Mouse (Mus musculus) lung, adult 2 months (tissue): ENCODE results near the gene Gm7849.
"Not testable (repeated sequence)": the region's sequence is repeated elsewhere in the genome, so short reads cannot be mapped to it uniquely, and the experiment has no call there.

Experiments used
- CTCF ChIP-seq: fragments of 200-500 bp; IDR thresholded peaks from 2 replicates; pipeline ENCODE4 v1.5.1; 2011; ENCODE audit warnings: mild to moderate bottlenecking, low read length, control low read depth; ENCODE audit not compliant: insufficient read depth
- POLR2A ChIP-seq: fragments of 200-500 bp; IDR thresholded peaks from 2 replicates; pipeline ENCODE4 v1.6.1; 2011; ENCODE audit warnings: low read depth, mild to moderate bottlenecking, control low read depth, low read length, borderline replicate concordance; ENCODE audit errors: extremely low read depth

- not testable (repeated sequence) for TF ChIP-seq POLR2A, CTCF
Measured at GRCm38 (mm10) chr8:21456460-21456859, at the start of gene Gm7849.
